Mouse (Mus musculus) G1E (cell line): ENCODE results near the gene Primpol. TPM values are rescaled to one million over a fixed set of nuclear protein-coding genes. Genes with fewer than 3 reads are reported as not detected.
"Not testable (repeated sequence)": the region's sequence is repeated elsewhere in the genome, so short reads cannot be mapped to it uniquely, and the experiment has no call there.

Experiments used
- ATAC-seq: 2 replicates; pipeline ENCODE4 v1.8.0; 2016; ENCODE audit warnings: mild to moderate bottlenecking; ENCODE audit not compliant: insufficient number of reproducible peaks, poor library complexity, low FRiP score, severe bottlenecking; ENCODE audit errors: extremely low read depth
- DNase-seq: peaks from one replicate; pipeline ENCODE4 v3.0.0; 2012; ENCODE audit warnings: low spot score
- H3K27me3 ChIP-seq: 2 replicates; pipeline ENCODE4 v1.6.1; 2012; ENCODE audit warnings: mild to moderate bottlenecking, low read length, inconsistent platforms; ENCODE audit not compliant: insufficient read depth
- H3K36me3 ChIP-seq: replicated peaks from 2 replicates; pipeline ENCODE3; 2012; ENCODE audit warnings: mild to moderate bottlenecking, inconsistent platforms
- H3K4me1 ChIP-seq: 2 replicates; pipeline ENCODE4 v1.6.1; 2012; ENCODE audit warnings: low read depth, low read length, inconsistent platforms, mixed read lengths; ENCODE audit not compliant: insufficient read depth
- H3K4me3 ChIP-seq: 2 replicates; pipeline ENCODE4 v1.5.1; 2012; ENCODE audit warnings: low read depth, mild to moderate bottlenecking, inconsistent platforms, low read length, moderate library complexity, mixed read lengths
- H3K9me3 ChIP-seq: replicated peaks from 2 replicates; pipeline ENCODE4 v1.6.1; 2012; ENCODE audit warnings: inconsistent platforms
- CTCF ChIP-seq: IDR thresholded peaks from 2 replicates; pipeline ENCODE4 v1.5.1; 2012; ENCODE audit warnings: low read depth, low read length, inconsistent platforms, mixed read lengths
- GATA1 ChIP-seq: IDR thresholded peaks from 2 replicates; pipeline ENCODE4 v1.6.1; 2012; ENCODE audit warnings: borderline replicate concordance, low read length, inconsistent platforms, mixed read lengths
- GATA2 ChIP-seq: IDR thresholded peaks from 2 replicates; pipeline ENCODE4 v1.6.1; 2012; ENCODE audit warnings: low read depth, low read length, inconsistent platforms, borderline replicate concordance
- POLR2AphosphoS5 ChIP-seq: IDR thresholded peaks from 2 replicates; pipeline ENCODE4 v1.6.1; 2012; ENCODE audit warnings: low read depth, low read length, inconsistent platforms; ENCODE audit not compliant: insufficient replicate concordance
- TAL1 ChIP-seq: conservative IDR thresholded peaks from 2 replicates; pipeline ENCODE4 v1.6.1; 2012; ENCODE audit warnings: low read depth, low read length, inconsistent platforms, mixed read lengths
- polyA plus RNA-seq: library from polyadenylated mRNA; stranded (reverse); fragments of >175 nt; gene quantifications from 2 replicates; pipeline ENCODE4 v1.2.3, GENCODE M21; 2012
- total RNA-seq, 2 experiments: library from RNA; stranded (forward) in 1 of 2; stranded (reverse) in 1 of 2; fragments of 200-1000 nt in 1 of 2; fragments of >200 nt in 1 of 2; fragmentation: Nextera tagmentation in 1 of 2; gene quantifications; 2 replicates each; pipeline ENCODE4 v1.2.3; 2014 to 2017

Gene Primpol
- total and polyA plus RNA-seq, 3 experiments: 5.3 to 137 (median 39.6) TPM

- H3K36me3 ChIP-seq: peaks cover 41% of the 10 kb centered on the region
These were observed 29.1 kb downstream of the Primpol start for GRCm38 (mm10) chr8:46587911-46588310.

GRCm38 (mm10) chr8:46585576-46585975 is 31.4 kb downstream of the Primpol start:
- peaks cover 54% of the 10 kb centered on the region for H3K36me3 ChIP-seq
- peaks cover 65% of the 10 kb centered on the region for H3K4me1 ChIP-seq
- ATAC-seq: no peak
- H3K4me3 ChIP-seq: no peak overlapping the region
- H3K9me3 ChIP-seq: no peaks in the 10 kb centered on the region
- H3K27me3 ChIP-seq: no peaks in the 10 kb centered on the region
- TF ChIP-seq GATA2 (no peak), CTCF (no peak), GATA1 (no peak), TAL1 (no peak), POLR2AphosphoS5 (no peak)
- no peak for DNase-seq

More at GRCm38 (mm10) chr8:46587911-46588310, 29.1 kb downstream of the Primpol start:
- no peak overlapping the region; the same call in 1 of the 2 replicates for H3K4me3 ChIP-seq
- H3K9me3 ChIP-seq: no peaks in the 10 kb centered on the region
- H3K27me3 ChIP-seq: no peaks in the 10 kb centered on the region
- TF ChIP-seq GATA2 (0 out of 2 replicates have a peak, but pooled peaks have one; percentile 32), POLR2AphosphoS5 (no peak), TAL1 (peak; percentile 98)
- peak; percentile 50 for DNase-seq
- peak; percentile 87 for ATAC-seq
- peaks cover 59% of the 10 kb centered on the region for H3K4me1 ChIP-seq

GRCm38 (mm10) chr8:46584328-46584727 is 32.7 kb downstream of the Primpol start:
- DNase-seq, ATAC-seq: not testable (repeated sequence)
- H3K36me3 ChIP-seq: peaks cover 59% of the 10 kb centered on the region

GRCm38 (mm10) chr8:46578794-46579193 is 38.2 kb downstream of the Primpol start:
- DNase-seq (no peak), ATAC-seq (no peak)
- no peaks in the 10 kb centered on the region for H3K27me3 ChIP-seq
- no peaks in the 10 kb centered on the region for H3K9me3 ChIP-seq
- peaks cover 52% of the 10 kb centered on the region for H3K4me1 ChIP-seq
- TF ChIP-seq GATA1 (no peak), CTCF (no peak), TAL1 (no peak), POLR2AphosphoS5 (no peak), GATA2 (no peak)
- H3K4me3 ChIP-seq: no peak overlapping the region
- peaks cover 90% of the 10 kb centered on the region for H3K36me3 ChIP-seq

More at GRCm38 (mm10) chr8:46584328-46584727, 32.7 kb downstream of the Primpol start:
- H3K4me3 ChIP-seq, H3K27me3 ChIP-seq, H3K9me3 ChIP-seq: not testable (repeated sequence)
- H3K4me1 ChIP-seq: peaks cover 56% of the 10 kb centered on the region

- H3K4me3 ChIP-seq: no peak overlapping the region
- no peaks in the 10 kb centered on the region for H3K9me3 ChIP-seq
- peaks cover 64% of the 10 kb centered on the region for H3K4me1 ChIP-seq
- H3K27me3 ChIP-seq: no peaks in the 10 kb centered on the region
- TF ChIP-seq GATA1 (no peak), GATA2 (no peak), POLR2AphosphoS5 (no peak), CTCF (no peak), TAL1 (no peak)
- ATAC-seq (no peak), DNase-seq (no peak)
- peaks cover 90% of the 10 kb centered on the region for H3K36me3 ChIP-seq
These were observed 43.0 kb downstream of the Primpol start for GRCm38 (mm10) chr8:46573964-46574363.

GRCm38 (mm10) chr8:46573446-46573845 is 43.6 kb downstream of the Primpol start:
- no peaks in the 10 kb centered on the region for H3K27me3 ChIP-seq
- TF ChIP-seq CTCF: no peak
- TF ChIP-seq TAL1: no peak
- TF ChIP-seq POLR2AphosphoS5: no peak
- TF ChIP-seq GATA2: no peak
- no peak for TF ChIP-seq GATA1
- H3K9me3 ChIP-seq: no peaks in the 10 kb centered on the region
- no peak overlapping the region for H3K4me3 ChIP-seq
- no peak for ATAC-seq
- peaks cover 68% of the 10 kb centered on the region for H3K4me1 ChIP-seq
- no peak for DNase-seq
- peaks cover 89% of the 10 kb centered on the region for H3K36me3 ChIP-seq

- Histone ChIP-seq H3K27me3 (no peaks in the 10 kb centered on the region), H3K4me3 (no peak overlapping the region), H3K4me1 (peaks cover 69% of the 10 kb centered on the region), H3K9me3 (no peaks in the 10 kb centered on the region), H3K36me3 (peaks cover 92% of the 10 kb centered on the region)
- no peak for ATAC-seq
- no peak for DNase-seq
- TF ChIP-seq TAL1 (no peak), POLR2AphosphoS5 (no peak), GATA1 (no peak), GATA2 (no peak), CTCF (no peak)
These were observed 46.3 kb downstream of the Primpol start for GRCm38 (mm10) chr8:46570673-46571072.
